Mouse (Mus musculus) pancreas, adult 10 weeks (tissue): ENCODE measurements around the gene Ceacam9. TPM values are rescaled to one million over a fixed set of nuclear protein-coding genes. Genes with fewer than 3 reads are reported as not detected.

Experiments
- polyA plus RNA-seq: library from polyadenylated mRNA; stranded (reverse); fragments of 350-450 nt; fragmentation: Illumina TruSeq; extraction: RNeasy Lipid Tissue Mini Kit (QIAGEN cat#74804); gene quantifications from one replicate; pipeline ENCODE4 v1.2.3, GENCODE M21; 2015; ENCODE audit warnings: low read depth, low replicate concordance; ENCODE audit not compliant: insufficient read depth

Gene Ceacam9
- not detected for polyA plus RNA-seq

GRCm38 (mm10) chr7:16721629-16722028 is at the start of gene Ceacam9:
Ceacam9 (plus strand) TSS chr7:16721929.

DNA sequence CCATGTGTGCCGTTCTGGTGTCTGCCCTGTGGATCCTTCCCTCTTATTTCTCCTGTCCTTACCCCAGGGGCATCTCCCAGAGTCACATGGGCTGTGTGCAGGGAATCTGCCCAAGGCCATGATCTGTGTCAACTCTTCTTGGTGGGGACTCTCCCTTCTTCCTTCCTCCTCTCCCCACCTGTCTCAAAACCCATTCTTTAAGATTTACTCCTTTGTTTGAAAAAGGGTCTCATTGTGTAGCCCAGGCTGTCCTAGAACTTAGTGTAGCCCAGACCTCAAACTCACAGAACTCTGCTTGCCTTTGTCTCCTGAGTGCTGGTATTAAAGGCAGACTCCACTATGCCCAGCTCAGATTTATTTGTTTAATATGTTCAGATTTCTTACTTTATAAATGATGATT is 46.1 kb upstream of the Ceacam9 start, which contains the start of gene Ceacam15:
Ceacam15 (minus strand) TSS at position 101 of the 400 bp plus-strand sequence.

DNA sequence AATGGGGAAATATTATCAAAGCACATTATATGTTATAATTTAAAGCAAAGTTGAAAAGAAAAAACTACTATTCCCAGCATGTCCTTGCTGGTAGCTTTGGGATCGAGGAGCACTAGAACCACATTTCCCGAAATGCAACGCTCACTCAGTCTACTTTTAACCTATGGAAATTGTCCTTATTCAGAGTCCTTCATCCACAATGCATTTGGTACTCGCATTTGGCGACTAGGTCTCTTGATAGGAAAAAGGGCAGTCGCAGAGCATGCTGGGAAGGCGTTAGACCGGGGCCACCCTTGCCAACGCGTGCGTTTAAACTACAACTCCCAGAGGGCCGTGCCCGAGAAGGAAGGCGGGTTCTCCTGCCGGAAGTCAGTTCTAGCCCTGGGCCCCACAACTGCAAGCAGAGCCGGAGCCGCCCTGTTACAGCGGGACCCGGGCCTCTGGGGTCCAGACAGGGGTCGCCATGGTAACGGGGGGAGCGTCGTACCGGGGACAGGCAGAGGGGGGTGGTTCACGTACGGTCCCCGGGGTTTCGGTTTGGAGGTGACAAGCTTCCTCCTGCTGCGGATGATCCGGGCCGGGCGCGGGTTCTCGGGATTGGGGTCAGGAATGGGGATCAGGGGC is 16.5 kb downstream of the Ceacam9 start, which contains the start of gene Ap2s1:
Ap2s1 (plus strand) TSS at position 338 of the 624 bp plus-strand sequence.

Other genes with a start within 250 kb of the Ceacam9 start
- gene Npas1, start 244.2 kb upstream of the Ceacam9 start, polyA plus RNA-seq: not detected
- 4.2 TPM for gene Arhgap35, start 106.9 kb upstream of the Ceacam9 start, polyA plus RNA-seq
- gene Ceacam15, start 46.2 kb upstream of the Ceacam9 start, polyA plus RNA-seq: not detected
- 40.1 TPM for gene Ap2s1, start 16.5 kb downstream of the Ceacam9 start, polyA plus RNA-seq
- gene Slc1a5, start 59.4 kb downstream of the Ceacam9 start, polyA plus RNA-seq: 94.8 TPM
- gene Strn4, start 94.0 kb downstream of the Ceacam9 start, polyA plus RNA-seq: 28.4 TPM
- gene Fkrp, start 94.8 kb downstream of the Ceacam9 start, polyA plus RNA-seq: 4.5 TPM
- gene Prkd2, start 121.0 kb downstream of the Ceacam9 start, polyA plus RNA-seq: 6.3 TPM
- 1.1 TPM for gene Dact3, start 153.4 kb downstream of the Ceacam9 start, polyA plus RNA-seq
- gene Gng8, start 169.9 kb downstream of the Ceacam9 start, polyA plus RNA-seq: 2.3 TPM
- 1.8 TPM for gene Ptgir, start 184.6 kb downstream of the Ceacam9 start, polyA plus RNA-seq
- gene Calm3, start 202.2 kb downstream of the Ceacam9 start, polyA plus RNA-seq: 43.4 TPM
- 11.8 TPM for gene Pnmal2, start 222.8 kb downstream of the Ceacam9 start, polyA plus RNA-seq
- gene Pnmal1, start 237.8 kb downstream of the Ceacam9 start, polyA plus RNA-seq: 1.4 TPM